Mouse (Mus musculus) limb, embryonic 11.5 days (tissue): ENCODE measurements at regions not wholly inside any gene's neighbourhood (a gene's known extent, or its start where the extent isn't known, plus 50 kb on each side); places are given as distances from the start of the nearest gene placed in this dataset.
A peak's percentile ranks its signal among the peaks of the same experiment; 100 is the strongest.

ENCODE experiments used
- ATAC-seq: fragments of 200-750 bp; cut with Nextera tagmentation; 2 replicates; pipeline ENCODE4 v1.8.0; 2017; ENCODE audit warnings: low read depth; ENCODE audit not compliant: insufficient number of reproducible peaks, low FRiP score, low TSS enrichment
- DNase-seq: peaks from one replicate; pipeline ENCODE4 v3.0.0-alpha.2; 2015; ENCODE audit warnings: low spot score
- H3K27ac ChIP-seq: fragments of 300-500 bp; sonication (generic); replicated peaks from 2 replicates; pipeline ENCODE4 v1.5.1; 2014; ENCODE audit warnings: low read depth, mild to moderate bottlenecking, low read length
- H3K27me3 ChIP-seq: fragments of 300-500 bp; sonication (generic); 2 replicates; pipeline ENCODE4 v1.6.1; 2014; ENCODE audit warnings: mild to moderate bottlenecking, low read length, mixed read lengths; ENCODE audit not compliant: control insufficient read depth, insufficient read depth
- H3K36me3 ChIP-seq: fragments of 300-500 bp; sonication (generic); 2 replicates; pipeline ENCODE4 v1.6.1; 2014; ENCODE audit warnings: mild to moderate bottlenecking, low read length, moderate library complexity, mixed read lengths; ENCODE audit not compliant: control insufficient read depth, insufficient read depth
- H3K4me1 ChIP-seq: fragments of 300-500 bp; sonication (generic); 2 replicates; pipeline ENCODE4 v1.6.1; 2014; ENCODE audit warnings: low read length, mixed read lengths; ENCODE audit not compliant: control insufficient read depth, insufficient read depth
- H3K4me2 ChIP-seq: fragments of 300-500 bp; sonication (generic); 2 replicates; pipeline ENCODE4 v1.6.1; 2014; ENCODE audit warnings: low read depth, mild to moderate bottlenecking, moderate library complexity; ENCODE audit not compliant: severe bottlenecking
- H3K4me3 ChIP-seq: fragments of 300-500 bp; sonication (generic); 2 replicates; pipeline ENCODE4 v1.5.1; 2014; ENCODE audit warnings: low read depth, low read length
- H3K9ac ChIP-seq: fragments of 300-500 bp; sonication (generic); 2 replicates; pipeline ENCODE4 v1.6.1; 2014; ENCODE audit warnings: mild to moderate bottlenecking, low read length
- H3K9me3 ChIP-seq: fragments of 300-500 bp; sonication (generic); 2 replicates; pipeline ENCODE4 v1.6.1; 2016; ENCODE audit warnings: low read length; ENCODE audit not compliant: control insufficient read depth
- WGBS: fragments of 180-500 bp; shearing (Covaris S2); extraction: QIAGEN DNeasy Blood & Tissue Kit; methylation state at CpG from one replicate; pipeline ENCODE4 v1.1.7; 2014; 5-methylcytosine and 5-hydroxymethylcytosine counted together

GRCm38 (mm10) chr6:127326333-127326729, 120.3 kb upstream of the Parp11 start:
- H3K4me2 ChIP-seq, result no peak overlapping the region
- no peaks in the 10 kb centered on the region for H3K27me3 ChIP-seq
- H3K36me3 ChIP-seq, result no peaks in the 10 kb centered on the region
- H3K9me3 ChIP-seq, result no peaks in the 10 kb centered on the region
- ATAC-seq (no peak), DNase-seq (no peak)
- WGBS, result 86% methylated on average over 6 of the region's 6 CpGs
- no peak overlapping the region for H3K27ac ChIP-seq
- H3K4me1 ChIP-seq, result peaks cover 19% of the 10 kb centered on the region
- no peak overlapping the region for H3K9ac ChIP-seq
- no peak overlapping the region for H3K4me3 ChIP-seq

DNA sequence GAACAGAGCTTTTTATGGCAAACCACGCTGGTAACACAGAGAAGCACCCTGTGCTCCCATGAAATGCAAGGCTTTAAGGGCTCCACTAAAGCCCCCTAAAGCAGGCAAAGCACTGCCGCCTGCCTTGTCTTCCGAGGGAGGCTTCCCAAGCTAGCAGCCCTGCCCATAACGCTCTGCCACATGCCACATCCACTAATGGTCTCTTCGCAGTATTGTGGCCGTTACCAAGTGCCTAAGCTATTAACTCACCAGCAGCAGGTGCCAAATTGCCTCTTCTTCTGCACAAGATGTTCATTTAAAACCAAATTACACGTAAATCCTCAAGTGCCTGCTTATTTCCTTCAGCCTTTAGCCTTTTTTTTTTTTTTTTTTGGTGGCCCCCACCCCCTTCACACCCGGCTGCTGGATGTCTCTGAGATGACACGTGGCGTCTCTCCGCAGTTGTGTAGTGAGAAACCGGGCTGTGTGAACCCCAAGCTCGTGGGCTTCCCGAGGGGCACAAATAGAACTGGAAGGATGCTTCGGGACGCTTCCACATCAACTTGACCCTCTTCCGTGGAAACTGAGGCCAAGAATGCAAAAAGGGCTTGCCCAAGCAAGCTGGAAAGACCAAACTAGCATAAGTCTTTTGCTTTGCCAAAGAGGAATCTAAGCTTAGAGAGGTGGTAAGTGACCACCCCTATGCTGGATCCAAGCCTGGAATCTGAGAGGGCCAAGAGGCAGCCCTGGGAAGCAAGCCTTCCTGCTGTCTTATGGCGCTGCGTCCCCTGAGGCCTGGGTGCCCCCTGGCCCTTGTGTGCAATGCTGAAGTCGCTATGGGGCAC, 117.2 kb upstream of the Parp11 start:
- H3K36me3 ChIP-seq, result no peaks in the 10 kb centered on the region
- peaks cover 19% of the 10 kb centered on the region for H3K4me1 ChIP-seq
- no peak for DNase-seq
- H3K27me3 ChIP-seq, result no peaks in the 10 kb centered on the region
- H3K9ac ChIP-seq, result peak overlapping the region; percentile 57
- H3K4me3 ChIP-seq, result peak overlapping the region; percentile 24; the same call in 1 of the 2 replicates
- no peak for ATAC-seq
- H3K27ac ChIP-seq, result peak overlapping the region; percentile 87
- peak overlapping the region; percentile 52 for H3K4me2 ChIP-seq
- no peaks in the 10 kb centered on the region for H3K9me3 ChIP-seq
- WGBS, result 51% methylated on average over 20 of the region's 20 CpGs

DNA sequence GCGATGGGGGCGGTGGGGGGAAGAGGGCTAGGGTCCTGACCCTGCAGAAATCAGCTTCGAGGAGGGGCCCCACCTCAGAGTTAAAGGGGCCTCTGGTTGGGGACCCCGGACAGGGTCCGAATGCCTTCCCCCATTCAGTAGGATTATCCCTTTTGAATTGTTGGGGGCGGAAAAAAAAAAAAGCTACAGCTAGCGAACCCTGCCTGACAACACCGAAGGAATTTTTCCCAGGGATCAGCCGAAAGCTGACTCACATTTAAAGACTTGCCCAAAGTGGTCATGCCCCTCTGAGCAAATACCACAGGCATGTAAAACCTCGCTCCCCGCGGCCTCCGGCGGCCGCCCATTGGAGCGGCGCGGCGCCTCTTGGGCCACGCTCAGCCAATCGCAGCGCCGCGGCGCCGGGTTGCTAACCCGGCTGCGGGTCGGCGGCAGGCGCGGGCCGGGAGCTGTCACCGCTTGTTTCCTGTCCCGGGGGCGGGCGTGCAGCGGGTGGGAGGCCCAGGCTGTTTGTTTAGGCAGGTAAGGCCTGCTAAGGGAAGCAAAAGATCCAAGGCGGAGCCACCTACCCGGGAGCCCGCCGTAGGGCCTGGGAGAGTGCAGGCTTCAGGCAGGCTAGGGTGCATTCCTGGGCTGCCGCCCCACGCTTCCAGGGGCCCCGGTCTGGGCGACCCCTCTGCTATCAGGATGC, 116.5 kb upstream of the Parp11 start:
- Histone ChIP-seq H3K4me3 (peak overlapping the region; percentile 24), H3K27ac (peak overlapping the region; percentile 87), H3K9me3 (no peaks in the 10 kb centered on the region), H3K4me2 (peak overlapping the region; percentile 52), H3K36me3 (no peaks in the 10 kb centered on the region), H3K4me1 (peaks cover 19% of the 10 kb centered on the region), H3K27me3 (no peaks in the 10 kb centered on the region), H3K9ac (peak overlapping the region; percentile 64)
- peak; percentile 96 for ATAC-seq
- WGBS, result under 1% methylated on average over 46 of the region's 46 CpGs
- peak; percentile 91 for DNase-seq

DNA sequence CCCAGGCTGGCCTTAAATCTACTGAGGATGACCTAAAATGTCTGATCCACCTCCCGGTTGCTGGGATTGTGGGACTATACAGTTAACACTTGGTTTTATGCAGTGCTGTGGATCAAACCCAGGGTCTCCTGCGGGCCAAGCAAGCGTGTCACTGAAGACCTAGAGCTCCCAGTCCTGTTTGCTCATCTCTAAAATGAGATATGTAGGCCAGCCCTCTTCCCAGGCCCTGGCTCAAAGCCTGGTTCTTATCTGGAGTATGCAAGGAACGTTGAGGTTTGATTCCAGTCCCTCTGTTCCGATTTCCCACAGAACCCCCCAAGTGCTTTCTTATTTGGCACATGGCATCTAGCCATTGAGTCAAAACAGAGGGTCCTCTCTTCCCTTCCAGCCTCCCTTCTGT, 115.5 kb upstream of the Parp11 start:
- WGBS, result 85% methylated on average over 5 of the region's 5 CpGs
- no peak for DNase-seq

GRCm38 (mm10) chr6:127334256-127334655, 112.4 kb upstream of the Parp11 start:
- ATAC-seq (no peak), DNase-seq (no peak)
- H3K9me3 ChIP-seq, result no peaks in the 10 kb centered on the region
- H3K36me3 ChIP-seq, result no peaks in the 10 kb centered on the region
- 90% methylated on average over 6 of the region's 6 CpGs for WGBS
- no peak overlapping the region for H3K9ac ChIP-seq
- H3K27me3 ChIP-seq, result no peaks in the 10 kb centered on the region
- no peak overlapping the region for H3K4me3 ChIP-seq
- no peak overlapping the region for H3K4me2 ChIP-seq
- H3K4me1 ChIP-seq, result peaks cover 38% of the 10 kb centered on the region
- H3K27ac ChIP-seq, result no peak overlapping the region

More for the DNA sequence above, 115.5 kb upstream of the Parp11 start:
- H3K27ac ChIP-seq, result no peak overlapping the region; the same call in 1 of the 2 replicates
- H3K27me3 ChIP-seq, result no peaks in the 10 kb centered on the region
- no peak overlapping the region for H3K4me3 ChIP-seq
- peak overlapping the region; percentile 52; the same call in 1 of the 2 replicates for H3K4me2 ChIP-seq
- no peak overlapping the region for H3K9ac ChIP-seq
- no peaks in the 10 kb centered on the region for H3K9me3 ChIP-seq
- H3K4me1 ChIP-seq, result peaks cover 26% of the 10 kb centered on the region
- H3K36me3 ChIP-seq, result no peaks in the 10 kb centered on the region
- ATAC-seq, result no peak

DNA sequence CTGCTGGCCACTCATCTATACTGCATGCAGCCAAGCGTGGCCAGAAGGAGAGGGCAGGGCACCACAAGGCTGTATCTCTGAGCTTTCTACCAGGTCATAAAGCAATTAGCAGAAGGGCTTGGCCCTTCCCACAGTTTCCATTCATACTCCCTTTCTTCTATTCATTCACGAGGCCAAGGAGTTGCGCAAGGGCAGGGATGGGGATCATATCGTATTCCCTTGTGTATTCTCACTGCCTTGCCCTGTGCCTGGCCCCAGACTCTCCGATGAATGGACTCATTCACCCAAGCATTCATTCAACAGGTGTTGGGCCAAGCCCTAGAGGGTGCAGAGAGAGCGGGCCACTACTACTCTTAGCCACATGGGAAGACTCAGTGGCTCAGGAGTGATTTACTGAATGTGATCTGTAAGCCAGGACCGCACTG, 111.2 kb upstream of the Parp11 start:
- peaks cover 31% of the 10 kb centered on the region for H3K4me1 ChIP-seq
- 68% methylated on average over 7 of the region's 7 CpGs for WGBS
- no peak for ATAC-seq
- no peaks in the 10 kb centered on the region for H3K27me3 ChIP-seq
- no peak overlapping the region for H3K4me3 ChIP-seq
- no peak for DNase-seq
- no peak overlapping the region for H3K27ac ChIP-seq
- no peak overlapping the region for H3K9ac ChIP-seq
- no peaks in the 10 kb centered on the region for H3K9me3 ChIP-seq
- no peaks in the 10 kb centered on the region for H3K36me3 ChIP-seq
- no peak overlapping the region for H3K4me2 ChIP-seq

- Histone ChIP-seq H3K9ac (peak overlapping the region; percentile 32; the same call in 1 of the 2 replicates), H3K4me1 (peaks cover 24% of the 10 kb centered on the region), H3K4me2 (no peak overlapping the region), H3K27ac (no peak overlapping the region), H3K4me3 (no peak overlapping the region), H3K36me3 (no peaks in the 10 kb centered on the region), H3K9me3 (no peaks in the 10 kb centered on the region), H3K27me3 (no peaks in the 10 kb centered on the region)
- WGBS, result 33% methylated on average over 12 of the region's 12 CpGs
- no peak for ATAC-seq
- DNase-seq, result peak; percentile 22
These were observed 110.5 kb upstream of the Parp11 start for GRCm38 (mm10) chr6:127335996-127336660.

DNA sequence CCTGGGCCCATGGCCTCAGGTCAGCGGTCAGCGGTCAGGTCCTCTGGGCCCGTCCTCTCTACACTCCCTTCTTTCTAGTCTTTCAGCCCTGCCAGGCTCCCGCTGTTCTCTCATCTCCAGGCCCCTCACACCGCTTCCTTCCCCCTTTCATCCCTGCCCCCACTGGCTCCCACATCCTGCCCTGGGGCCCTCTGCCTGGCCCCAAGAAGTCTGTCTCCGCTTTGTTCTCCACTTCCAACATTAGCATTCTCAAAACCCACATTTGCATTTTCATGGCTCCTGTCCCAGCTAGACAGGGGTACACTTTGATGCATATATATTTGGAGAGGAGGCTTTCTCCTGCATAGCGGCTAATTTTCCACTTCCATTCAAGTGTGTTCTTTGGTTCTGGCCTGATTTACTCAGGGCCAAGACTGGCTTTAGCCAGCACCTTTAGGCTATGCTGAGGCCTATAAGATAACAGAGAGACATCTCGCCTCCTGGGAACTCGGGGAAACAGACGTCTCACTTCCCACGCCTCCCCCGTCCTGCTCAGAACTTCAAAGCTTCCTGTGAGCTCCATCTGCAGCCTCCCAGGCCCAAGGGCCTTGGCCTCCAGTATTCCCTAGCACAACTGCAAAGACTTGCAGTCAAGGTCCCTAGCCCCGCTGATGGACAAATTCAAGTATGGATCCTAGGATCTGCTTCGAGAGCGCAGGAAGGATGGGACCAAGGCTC, 109.8 kb upstream of the Parp11 start:
- Histone ChIP-seq H3K4me1 (peaks cover 23% of the 10 kb centered on the region), H3K9me3 (no peaks in the 10 kb centered on the region), H3K27me3 (no peaks in the 10 kb centered on the region), H3K4me2 (no peak overlapping the region; the same call in 1 of the 2 replicates), H3K36me3 (no peaks in the 10 kb centered on the region), H3K27ac (peak overlapping the region; percentile 56; the same call in 1 of the 2 replicates), H3K4me3 (no peak overlapping the region), H3K9ac (peak overlapping the region; percentile 43)
- ATAC-seq (no peak), DNase-seq (peak; percentile 52)
- WGBS, result 14% methylated on average over 15 of the region's 15 CpGs
